Mouse (Mus musculus) forebrain, embryonic 10.5 days (tissue): ENCODE results near the gene Ddx39. TPM values are rescaled to one million over a fixed set of nuclear protein-coding genes. Genes with fewer than 3 reads are reported as not detected.

ENCODE experiments used
- DNase-seq: peaks from one replicate; pipeline ENCODE4 v3.0.0-alpha.2; 2017; ENCODE audit warnings: low spot score; ENCODE audit errors: extremely low spot score
- H3K27ac ChIP-seq: fragments of 300-500 bp; sonication (generic); 2 replicates; pipeline ENCODE4 v1.5.1; 2016; ENCODE audit warnings: mild to moderate bottlenecking
- H3K27me3 ChIP-seq: fragments of 300-500 bp; sonication (generic); 2 replicates; pipeline ENCODE4 v1.6.1; 2016; ENCODE audit warnings: mild to moderate bottlenecking; ENCODE audit not compliant: poor library complexity, severe bottlenecking
- H3K36me3 ChIP-seq: fragments of 300-500 bp; sonication (generic); replicated peaks from 2 replicates; pipeline ENCODE4 v1.6.1; 2016; ENCODE audit warnings: mild to moderate bottlenecking, moderate library complexity
- H3K4me1 ChIP-seq: fragments of 300-500 bp; sonication (generic); 2 replicates; pipeline ENCODE4 v1.6.1; 2016
- H3K4me3 ChIP-seq: fragments of 300-500 bp; sonication (generic); 2 replicates; pipeline ENCODE4 v1.5.1; 2016; ENCODE audit warnings: mild to moderate bottlenecking, moderate library complexity
- H3K9me3 ChIP-seq: fragments of 300-500 bp; sonication (generic); 2 replicates; pipeline ENCODE4 v1.6.1; 2016; ENCODE audit warnings: mild to moderate bottlenecking, moderate library complexity
- WGBS: fragments of 180-500 bp; shearing (Covaris S2); methylation state at CpG from one replicate; pipeline ENCODE4 v1.1.7; 2016; 5-methylcytosine and 5-hydroxymethylcytosine counted together
- polyA plus RNA-seq: library from polyadenylated mRNA; unstranded; fragments of >200 nt; fragmentation: Nextera tagmentation; extraction: Ambion mirVana; gene quantifications from 2 replicates; pipeline ENCODE4 v1.2.1, GENCODE M21; 2016

Gene Ddx39
- polyA plus RNA-seq, 1 experiment from 2014 or later, result 364 TPM

DNA sequence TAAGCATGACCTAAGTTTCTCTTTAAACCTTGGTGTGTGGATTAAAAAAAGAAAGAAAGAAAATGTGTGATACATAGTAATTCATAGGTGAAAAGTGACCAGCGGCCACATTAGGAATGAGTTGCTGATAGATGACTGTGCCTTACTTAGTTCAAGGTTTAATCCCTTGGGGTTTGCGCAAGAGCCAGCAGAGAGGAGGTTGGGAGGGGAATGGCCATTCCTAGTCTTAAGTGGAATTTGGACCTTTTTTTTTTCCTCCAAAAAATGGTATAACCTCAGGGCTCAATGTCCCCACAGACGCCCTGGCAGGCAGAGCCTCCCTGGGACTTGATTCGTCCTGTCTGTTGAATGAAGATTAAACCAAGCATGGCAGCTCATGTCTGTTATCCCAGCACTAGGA is 29.1 kb downstream of the Ddx39 start:
- 80% methylated on average over 4 of the region's 4 CpGs for WGBS
- Histone ChIP-seq H3K36me3 (no peaks in the 10 kb centered on the region), H3K4me1 (peaks cover 40% of the 10 kb centered on the region)

DNA sequence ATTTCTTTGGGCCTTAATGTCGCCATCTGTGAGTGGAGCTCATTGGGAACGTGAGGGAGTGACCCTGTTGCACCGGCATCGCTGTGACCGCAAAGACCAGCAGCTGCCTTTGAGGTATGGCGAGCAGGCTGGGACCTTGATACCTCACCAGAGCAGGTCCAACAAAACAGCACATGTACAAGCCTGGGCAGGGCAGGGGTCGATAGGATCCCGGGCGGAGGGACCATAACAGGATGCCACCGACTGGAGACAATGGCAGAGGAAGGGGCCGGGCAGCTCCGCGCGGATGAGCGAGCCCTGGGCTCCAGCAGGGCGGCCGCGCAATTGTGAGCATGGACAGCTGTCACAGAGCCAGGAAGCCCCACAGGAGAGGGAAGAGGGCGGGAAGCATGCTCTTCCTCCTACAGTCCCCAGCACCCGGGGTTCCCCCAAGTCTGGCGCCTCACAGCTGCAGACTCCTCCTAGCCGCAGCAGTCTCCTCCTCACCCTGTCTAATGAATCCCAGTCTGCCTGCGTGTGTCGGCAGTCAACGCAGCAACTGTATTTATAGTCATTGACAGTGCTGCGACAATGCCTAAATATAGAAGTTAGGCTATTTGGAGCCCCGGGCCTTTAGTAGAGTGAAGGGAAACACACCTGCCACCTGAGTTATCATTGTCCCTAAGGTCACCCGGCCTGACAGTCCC is 32.8 kb downstream of the Ddx39 start:
- Histone ChIP-seq H3K36me3 (no peaks in the 10 kb centered on the region), H3K4me3 (peak overlapping the region; percentile 49), H3K4me1 (peaks cover 37% of the 10 kb centered on the region), H3K9me3 (no peaks in the 10 kb centered on the region), H3K27me3 (peaks cover 66% of the 10 kb centered on the region), H3K27ac (peak overlapping the region; percentile 72; the same call in 1 of the 2 replicates)
- 4% methylated on average over 28 of the region's 28 CpGs for WGBS
- DNase-seq, result peak; percentile 36

More for the DNA sequence above, 29.1 kb downstream of the Ddx39 start:
- Histone ChIP-seq H3K27ac (no peak overlapping the region), H3K9me3 (no peaks in the 10 kb centered on the region), H3K4me3 (no peak overlapping the region), H3K27me3 (peaks cover 91% of the 10 kb centered on the region)
- no peak for DNase-seq

- Histone ChIP-seq H3K4me3 (no peak overlapping the region), H3K27ac (0 out of 2 replicates have a peak overlapping the region, but pooled peaks have one; percentile 72), H3K4me1 (peaks cover 37% of the 10 kb centered on the region), H3K36me3 (no peaks in the 10 kb centered on the region), H3K27me3 (peaks cover 70% of the 10 kb centered on the region), H3K9me3 (no peaks in the 10 kb centered on the region)
- 54% methylated on average over 3 of the region's 3 CpGs for WGBS
- no peak for DNase-seq
Observed at GRCm38 (mm10) chr8:83748708-83749107, 33.7 kb downstream of the Ddx39 start.

DNA sequence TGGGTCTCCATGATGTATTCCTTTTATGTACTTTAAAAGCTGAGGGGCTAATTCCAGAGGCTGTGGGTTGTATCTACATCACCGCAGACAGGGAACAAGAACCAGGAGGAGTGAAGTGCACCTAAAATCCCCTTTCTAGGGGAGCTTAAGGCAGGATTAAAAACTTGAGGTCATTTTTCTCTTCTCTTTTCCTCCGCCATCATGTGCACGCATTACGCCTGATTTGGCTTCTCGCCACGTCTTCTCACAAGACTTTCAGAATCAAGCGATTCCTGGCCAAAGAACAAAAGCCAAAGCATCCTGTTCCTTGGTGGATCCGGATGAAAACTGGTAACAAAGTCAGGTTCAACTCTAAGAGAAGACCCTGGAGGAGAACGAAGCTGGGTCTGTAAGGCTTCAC is 34.3 kb downstream of the Ddx39 start:
- no peak overlapping the region for H3K4me3 ChIP-seq
- peaks cover 37% of the 10 kb centered on the region for H3K4me1 ChIP-seq
- H3K9me3 ChIP-seq, result no peaks in the 10 kb centered on the region
- no peak overlapping the region for H3K27ac ChIP-seq
- DNase-seq, result no peak
- no peaks in the 10 kb centered on the region for H3K36me3 ChIP-seq
- H3K27me3 ChIP-seq, result peaks cover 70% of the 10 kb centered on the region
- 92% methylated on average over 9 of the region's 9 CpGs for WGBS

- no peak for DNase-seq
- H3K9me3 ChIP-seq, result no peaks in the 10 kb centered on the region
- peaks cover 19% of the 10 kb centered on the region for H3K4me1 ChIP-seq
- H3K36me3 ChIP-seq, result no peaks in the 10 kb centered on the region
- H3K4me3 ChIP-seq, result no peak overlapping the region
- no peak overlapping the region for H3K27ac ChIP-seq
- H3K27me3 ChIP-seq, result peaks cover 26% of the 10 kb centered on the region
- 67% methylated on average over 3 of the region's 3 CpGs for WGBS
Observed at GRCm38 (mm10) chr8:83754149-83754548, 39.2 kb downstream of the Ddx39 start.

- H3K27me3 ChIP-seq, result peaks cover 19% of the 10 kb centered on the region
- H3K9me3 ChIP-seq, result no peaks in the 10 kb centered on the region
- WGBS, result 94% methylated on average over 3 of the region's 3 CpGs
- no peak overlapping the region for H3K4me3 ChIP-seq
- no peak for DNase-seq
- no peak overlapping the region for H3K27ac ChIP-seq
- peaks cover 14% of the 10 kb centered on the region for H3K4me1 ChIP-seq
- H3K36me3 ChIP-seq, result no peaks in the 10 kb centered on the region
Observed at GRCm38 (mm10) chr8:83756273-83756672, 41.3 kb downstream of the Ddx39 start.

DNA sequence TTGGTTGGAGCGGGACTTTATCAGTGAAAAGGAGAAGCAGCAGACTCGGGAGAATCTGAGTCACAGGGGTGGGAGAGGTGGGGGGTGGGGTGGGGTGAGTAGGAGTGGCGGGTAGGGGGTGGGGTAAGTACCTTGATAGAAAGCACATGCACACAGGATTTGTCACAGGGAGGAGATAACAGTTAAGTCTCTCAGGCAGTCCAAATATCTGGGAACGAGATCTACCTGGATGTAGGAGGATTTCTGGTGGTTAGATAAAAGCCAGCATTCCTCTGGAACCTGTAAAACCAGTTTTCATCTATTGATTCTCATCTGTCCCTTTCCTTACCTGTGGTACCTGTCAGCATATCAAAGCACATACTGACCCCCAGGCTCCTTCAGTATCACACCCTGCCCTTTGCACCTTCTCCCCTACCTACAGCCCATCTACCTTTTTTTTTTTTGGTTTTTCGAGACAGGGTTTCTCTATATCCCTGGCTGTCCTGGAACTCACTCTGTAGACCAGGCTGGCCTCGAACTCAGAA is 42.2 kb downstream of the Ddx39 start:
- no peak overlapping the region for H3K27ac ChIP-seq
- H3K27me3 ChIP-seq, result peaks cover 19% of the 10 kb centered on the region
- DNase-seq, result no peak
- peaks cover 5% of the 10 kb centered on the region for H3K4me1 ChIP-seq
- no peaks in the 10 kb centered on the region for H3K36me3 ChIP-seq
- 81% methylated on average over 6 of the region's 6 CpGs for WGBS
- H3K9me3 ChIP-seq, result no peaks in the 10 kb centered on the region
- H3K4me3 ChIP-seq, result no peak overlapping the region

DNA sequence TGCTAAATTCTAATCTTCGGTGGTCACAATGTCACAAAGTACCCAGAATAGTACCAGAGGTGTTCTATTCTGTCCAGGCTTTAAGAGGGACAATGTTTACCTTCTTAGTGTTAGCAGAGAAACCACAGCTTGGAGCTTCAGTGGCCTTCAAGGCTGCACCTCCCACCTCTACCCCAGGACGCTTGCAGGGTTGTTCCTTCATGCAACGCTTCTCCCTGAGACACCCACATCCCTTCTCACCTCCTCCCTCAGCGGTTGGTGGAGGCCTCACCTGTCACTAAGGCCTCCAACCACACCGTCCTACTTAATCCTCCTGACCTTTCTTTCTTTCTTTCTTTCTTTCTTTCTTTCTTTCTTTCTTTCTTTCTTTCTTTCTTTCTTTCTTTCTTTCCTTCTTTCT is 43.3 kb downstream of the Ddx39 start:
- H3K4me3 ChIP-seq, result no peak overlapping the region
- H3K27ac ChIP-seq, result no peak overlapping the region
- no peaks in the 10 kb centered on the region for H3K9me3 ChIP-seq
- no peaks in the 10 kb centered on the region for H3K4me1 ChIP-seq
- peaks cover 10% of the 10 kb centered on the region for H3K27me3 ChIP-seq
- H3K36me3 ChIP-seq, result no peaks in the 10 kb centered on the region
- 67% methylated on average over 5 of the region's 5 CpGs for WGBS
- DNase-seq, result no peak

- 81% methylated on average over 2 of the region's 2 CpGs for WGBS
- Histone ChIP-seq H3K27ac (no peak overlapping the region), H3K27me3 (peaks cover 4% of the 10 kb centered on the region; the same call in 1 of the 2 replicates), H3K36me3 (no peaks in the 10 kb centered on the region), H3K9me3 (no peaks in the 10 kb centered on the region), H3K4me1 (no peaks in the 10 kb centered on the region), H3K4me3 (no peak overlapping the region)
- no peak for DNase-seq
Observed at GRCm38 (mm10) chr8:83759231-83759759, 44.3 kb downstream of the Ddx39 start.

- no peaks in the 10 kb centered on the region for H3K27me3 ChIP-seq
- no peak for DNase-seq
- no peak overlapping the region for H3K27ac ChIP-seq
- 96% methylated on average over 8 of the region's 8 CpGs for WGBS
- H3K4me3 ChIP-seq, result no peak overlapping the region
- H3K9me3 ChIP-seq, result peaks cover 8% of the 10 kb centered on the region; the same call in 1 of the 2 replicates
- H3K36me3 ChIP-seq, result no peaks in the 10 kb centered on the region
- H3K4me1 ChIP-seq, result no peaks in the 10 kb centered on the region
Observed at GRCm38 (mm10) chr8:83764116-83764515, 49.1 kb downstream of the Ddx39 start.

DNA sequence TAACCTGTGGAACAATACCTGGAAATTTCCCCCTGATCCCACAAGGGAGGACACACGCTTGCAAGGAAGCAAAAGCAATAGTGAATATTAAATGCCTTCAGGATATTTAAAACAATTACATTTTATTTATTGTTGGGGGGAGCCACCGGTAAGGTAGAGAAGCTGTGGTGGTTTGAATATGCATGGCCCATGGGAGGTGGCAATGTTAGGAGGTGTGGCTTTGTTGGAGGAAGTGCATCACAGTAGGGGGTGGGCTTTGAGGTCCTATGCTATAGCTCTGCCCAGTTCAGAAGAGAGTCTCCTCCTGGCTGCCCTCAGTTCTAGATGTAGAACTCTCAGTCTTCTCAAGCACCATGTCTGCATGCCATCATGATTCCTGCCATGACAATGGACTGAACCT is 49.7 kb downstream of the Ddx39 start:
- WGBS, result 92% methylated on average over 2 of the region's 2 CpGs
- H3K36me3 ChIP-seq, result no peaks in the 10 kb centered on the region

GRCm38 (mm10) chr8:83765663-83766062 is 50.7 kb downstream of the Ddx39 start:
- no peaks in the 10 kb centered on the region for H3K36me3 ChIP-seq
- no peak overlapping the region for H3K27ac ChIP-seq
- H3K4me3 ChIP-seq, result no peak overlapping the region
- no peaks in the 10 kb centered on the region for H3K27me3 ChIP-seq
- H3K4me1 ChIP-seq, result no peaks in the 10 kb centered on the region
- DNase-seq, result no peak
- H3K9me3 ChIP-seq, result peaks cover 8% of the 10 kb centered on the region; the same call in 1 of the 2 replicates

More for the DNA sequence above, 49.7 kb downstream of the Ddx39 start:
- no peak for DNase-seq
- Histone ChIP-seq H3K4me3 (no peak overlapping the region), H3K27ac (no peak overlapping the region), H3K27me3 (no peaks in the 10 kb centered on the region), H3K9me3 (peaks cover 8% of the 10 kb centered on the region; the same call in 1 of the 2 replicates), H3K4me1 (no peaks in the 10 kb centered on the region)

DNA sequence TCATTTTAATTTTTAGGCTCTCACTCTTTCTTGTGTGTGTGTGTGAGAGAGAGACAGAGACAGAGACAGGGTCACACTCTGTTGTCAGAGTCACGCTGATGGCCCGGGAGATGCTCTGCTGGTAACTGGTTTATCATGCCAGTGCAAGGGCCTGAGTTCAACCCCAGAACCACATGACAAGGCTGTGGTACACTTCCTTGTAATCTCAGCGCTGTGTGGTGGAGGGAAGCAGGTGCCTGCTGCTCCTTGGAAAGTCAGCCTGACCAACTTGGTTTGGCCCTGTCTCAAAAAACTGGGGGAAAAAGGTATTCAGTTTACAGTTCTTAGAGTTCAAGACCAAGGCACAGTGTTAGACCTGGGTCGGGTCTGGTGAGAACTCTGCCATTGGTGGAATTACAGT is 52.5 kb downstream of the Ddx39 start:
- H3K9me3 ChIP-seq, result peaks cover 8% of the 10 kb centered on the region; the same call in 1 of the 2 replicates
- no peak for DNase-seq
- no peak overlapping the region for H3K4me3 ChIP-seq
- WGBS, result 86% methylated on average over 4 of the region's 4 CpGs
- H3K27ac ChIP-seq, result no peak overlapping the region
- H3K36me3 ChIP-seq, result no peaks in the 10 kb centered on the region
- peaks cover 3% of the 10 kb centered on the region for H3K4me1 ChIP-seq
- peaks cover 11% of the 10 kb centered on the region; the same call in 1 of the 2 replicates for H3K27me3 ChIP-seq
